Mouse (Mus musculus) left cerebral cortex, adult 2 months (tissue): Measurements from ENCODE around the gene Cacng6. TPM values are rescaled to one million over a fixed set of nuclear protein-coding genes. Genes with fewer than 3 reads are reported as not detected.

Experiments
- DNase-seq, 2 experiments: peaks; one replicate each; pipeline ENCODE4 v3.0.0; 2021 to 2022; ENCODE audit warnings: low spot score in 2 of 2, mixed read lengths in 1 of 2; ENCODE audit errors: extremely low spot score in 1 of 2
- H3K27ac ChIP-seq: fragments of 200-600 bp; 2 replicates; pipeline ENCODE4 v1.8.1; 2022
- H3K4me3 ChIP-seq: fragments of 200-600 bp; 2 replicates; pipeline ENCODE4 v1.8.1; 2022
- CTCF ChIP-seq: fragments of 200-600 bp; IDR thresholded peaks from 2 replicates; pipeline ENCODE4 v1.8.1; 2022; ENCODE audit warnings: antibody characterized with exemption, mild to moderate bottlenecking, moderate library complexity
- intact Hi-C: fragments of 180-260 bp; cut with DNase I; formaldehyde crosslinking; loops from one replicate; pipeline ENCODE4 v1.15.1; 2025
- microRNA-seq, 2 experiments: library from miRNA; unstranded; fragments of <30 nt; microRNA quantifications; one replicate each; pipeline ENCODE4 v1.2.0; 2021
- total RNA-seq, 2 experiments: library from RNA; stranded (reverse); gene quantifications; 2 replicates each; pipeline ENCODE4 v1.2.3; 2021

Gene Cacng6
- total RNA-seq, 2 experiments from 2014 or later, result 1.2 TPM

DNA sequence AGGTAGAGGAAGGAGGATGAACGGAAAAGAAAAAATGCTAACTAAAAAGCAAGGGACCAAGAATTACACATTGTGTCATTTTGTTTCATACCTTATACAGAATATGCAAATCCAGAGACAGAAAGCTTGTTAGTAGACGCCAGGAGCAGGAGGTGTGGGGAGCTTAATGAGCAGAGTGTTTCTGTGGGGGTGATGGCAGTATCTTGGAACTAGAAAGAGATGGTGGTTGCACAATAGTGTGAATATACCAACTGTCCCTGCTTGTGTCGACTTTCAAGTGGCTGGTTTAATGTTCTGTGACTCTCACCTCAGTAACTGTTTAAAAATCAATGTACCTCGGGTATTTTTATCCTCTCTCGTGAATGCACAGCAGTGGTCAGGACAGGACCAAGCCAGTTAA is 52.7 kb downstream of the Cacng6 start:
- no peak for DNase-seq
- no peak for TF ChIP-seq CTCF
- Histone ChIP-seq H3K27ac (no peak overlapping the region), H3K4me3 (no peak overlapping the region)
- intact Hi-C loops, result no loop called here

DNA sequence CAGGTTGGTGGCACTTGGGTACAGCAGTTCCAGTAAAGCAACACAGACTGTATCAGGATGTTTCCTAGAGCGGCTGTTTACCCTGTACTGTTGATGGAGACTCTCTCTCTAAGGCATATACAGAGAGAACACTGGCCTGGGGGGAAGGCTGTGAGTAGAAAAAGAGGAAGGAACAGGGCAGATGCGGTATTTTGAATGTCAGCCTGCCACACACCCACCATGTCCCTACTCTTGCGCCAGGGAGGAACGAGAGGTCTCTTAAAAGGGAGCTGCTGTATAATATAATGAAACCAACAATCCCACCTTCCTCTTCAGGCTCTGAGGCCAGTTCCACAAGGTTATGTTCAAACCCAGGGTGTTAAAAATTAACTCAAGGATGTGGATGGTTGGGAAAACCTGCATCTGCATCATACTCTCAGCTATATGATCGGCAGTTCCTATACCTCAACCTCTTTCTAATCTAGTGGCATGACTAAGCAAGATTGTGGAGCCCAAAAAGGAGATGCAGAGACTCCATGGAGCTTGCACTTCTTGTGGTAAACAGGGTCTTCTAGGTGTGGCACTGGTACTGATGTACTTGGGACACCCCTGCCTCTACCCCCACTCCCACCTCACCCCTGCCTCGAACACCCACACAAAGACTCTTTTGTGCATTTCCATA is 58.1 kb downstream of the Cacng6 start:
- H3K27ac ChIP-seq, result no peak overlapping the region
- intact Hi-C loops, result no loop called here
- H3K4me3 ChIP-seq, result no peak overlapping the region
- DNase-seq, result no peak
- no peak for TF ChIP-seq CTCF

Small RNA genes lying within 50 kb of the gene (microRNA-seq; reads per million reads assigned to microRNA genes)
- gene Gm23450, result 495 to 533 reads per million in 2 experiments

Other genes with a start within 250 kb of the Cacng6 start
- under 1 TPM in 1 of 2 experiments, not detected in 1; 0.11 TPM for gene Nlrp12, start 174.5 kb upstream of the Cacng6 start, total RNA-seq
- gene Myadm, start 135.1 kb upstream of the Cacng6 start, total RNA-seq, result 10 to 100 TPM; 61.9 to 62.1 TPM
- 100 to 1,000 TPM; 262 to 263 TPM for gene Prkcg, start 135.0 kb upstream of the Cacng6 start, total RNA-seq
- 100 to 1,000 TPM; 180 to 201 TPM for gene Cacng7, start 91.2 kb upstream of the Cacng6 start, total RNA-seq
- 100 to 1,000 TPM; 176 to 186 TPM for gene Cacng8, start 33.5 kb upstream of the Cacng6 start, total RNA-seq
- gene Tarm1, start 78.4 kb downstream of the Cacng6 start, total RNA-seq, result under 1 TPM in 1 of 2 experiments, not detected in 1; 0.28 TPM
- gene Oscar, start 192.0 kb downstream of the Cacng6 start, total RNA-seq, result 1 to 10 TPM in 1 of 2 experiments, under 1 TPM in 1; 0.93 to 1.4 TPM
- gene Ndufa3, start 193.2 kb downstream of the Cacng6 start, total RNA-seq, result 100 to 1,000 TPM; 490 to 497 TPM
- gene Tfpt, start 205.7 kb downstream of the Cacng6 start, total RNA-seq, result 10 to 100 TPM; 34.7 to 41.0 TPM
- gene Prpf31, start 205.8 kb downstream of the Cacng6 start, total RNA-seq, result 10 to 100 TPM; 47.1 to 56.9 TPM
- gene Cnot3, start 221.1 kb downstream of the Cacng6 start, total RNA-seq, result 10 to 100 TPM; 52.4 to 54.3 TPM
- gene Leng1, start 241.6 kb downstream of the Cacng6 start, total RNA-seq, result 1 to 10 TPM; 5.4 to 6.1 TPM